Mouse (Mus musculus): ENCODE results near the gene Zfyve28.

The Zfyve28 gene

DNA sequence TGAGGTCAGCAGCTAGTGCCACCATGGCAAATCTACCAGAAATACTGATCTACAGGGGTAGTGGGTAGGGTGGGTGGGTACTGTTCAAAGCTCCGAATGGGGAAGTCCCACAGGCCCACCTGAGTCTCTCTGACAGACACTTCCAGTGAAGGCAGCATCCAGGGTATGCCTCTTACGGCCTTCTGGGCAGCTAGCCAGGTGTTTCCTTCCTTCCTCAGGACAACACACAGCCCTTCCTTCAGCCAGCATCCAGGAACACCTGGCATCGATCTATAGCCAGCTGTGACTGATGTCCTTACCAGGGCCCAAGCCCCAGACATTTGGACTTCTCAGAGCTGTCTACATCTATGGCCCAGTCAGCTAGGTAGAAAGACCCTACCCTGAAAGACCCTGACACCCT is 105.8 kb downstream of the Zfyve28 start:
- ATAC-seq (ENCODE audit: low TSS enrichment): no peak

GRCm38 (mm10) chr5:34177821-34178220 is 110.4 kb downstream of the Zfyve28 start:
- no peak for ATAC-seq (ENCODE audit: low TSS enrichment)

- no peak for ATAC-seq (ENCODE audit: low TSS enrichment)
Measured at GRCm38 (mm10) chr5:34177091-34177490, 111.2 kb downstream of the Zfyve28 start.

GRCm38 (mm10) chr5:34176691-34177090 is 111.6 kb downstream of the Zfyve28 start:
- ATAC-seq (ENCODE audit: low TSS enrichment): no peak

DNA sequence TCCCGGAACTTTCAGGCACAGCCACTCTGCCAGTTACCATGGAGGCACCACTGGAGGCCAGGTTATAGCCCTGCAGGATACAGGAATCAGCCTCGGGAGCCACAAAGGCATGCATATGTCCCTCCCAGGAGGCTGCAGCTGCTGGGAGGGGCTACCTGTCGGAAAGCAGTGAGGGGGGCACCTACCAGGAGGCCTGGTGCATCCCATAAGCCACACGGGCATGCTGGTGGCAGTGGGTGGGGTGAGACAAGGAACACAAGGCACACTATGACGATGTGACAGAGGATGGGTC is 112.9 kb downstream of the Zfyve28 start:
- no peak for ATAC-seq (ENCODE audit: low TSS enrichment)

DNA sequence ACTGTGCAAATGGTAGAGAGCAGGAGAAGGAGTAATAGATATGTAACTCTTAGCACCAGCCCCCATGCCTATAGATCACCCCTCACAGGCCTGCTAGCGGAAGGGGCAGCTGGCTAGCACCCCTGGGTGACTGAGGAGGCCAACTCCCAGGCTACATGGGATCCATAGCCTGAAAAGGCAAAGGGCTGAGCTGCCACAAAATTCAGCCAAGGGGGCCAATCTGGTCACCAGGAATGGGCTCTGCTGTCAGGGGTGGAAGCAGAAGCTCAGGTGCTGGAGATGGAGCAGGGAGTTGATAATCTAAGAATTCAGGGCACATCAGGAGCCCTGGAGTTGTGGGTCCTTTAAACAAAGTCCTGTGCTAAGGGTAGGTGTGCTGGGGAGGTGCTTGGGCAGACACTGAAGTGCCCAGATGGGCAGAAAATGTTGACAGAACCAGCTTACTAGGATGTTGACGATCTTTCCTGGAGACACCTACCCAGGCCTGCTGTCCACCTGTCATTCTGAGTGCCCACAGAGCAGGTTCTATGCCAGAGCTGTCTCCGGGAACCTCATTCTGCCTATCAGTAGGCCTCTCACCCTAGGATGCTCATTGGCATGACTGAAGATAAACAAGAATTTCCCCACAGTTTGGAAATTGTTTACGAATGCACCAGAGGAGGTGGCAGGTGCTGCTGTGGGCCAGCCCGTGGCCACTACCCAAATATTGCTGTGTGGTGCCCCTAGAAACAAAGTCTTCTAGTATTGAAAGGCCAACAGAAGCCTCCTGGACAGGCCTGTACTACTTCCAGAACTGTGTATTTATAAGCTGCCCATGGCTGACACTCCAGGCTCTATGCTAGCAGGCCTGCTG is 113.5 kb downstream of the Zfyve28 start:
- no peak for ATAC-seq (ENCODE audit: low TSS enrichment)

- ATAC-seq (ENCODE audit: low TSS enrichment): no peak
Measured at GRCm38 (mm10) chr5:34174021-34174420, 114.2 kb downstream of the Zfyve28 start.

DNA sequence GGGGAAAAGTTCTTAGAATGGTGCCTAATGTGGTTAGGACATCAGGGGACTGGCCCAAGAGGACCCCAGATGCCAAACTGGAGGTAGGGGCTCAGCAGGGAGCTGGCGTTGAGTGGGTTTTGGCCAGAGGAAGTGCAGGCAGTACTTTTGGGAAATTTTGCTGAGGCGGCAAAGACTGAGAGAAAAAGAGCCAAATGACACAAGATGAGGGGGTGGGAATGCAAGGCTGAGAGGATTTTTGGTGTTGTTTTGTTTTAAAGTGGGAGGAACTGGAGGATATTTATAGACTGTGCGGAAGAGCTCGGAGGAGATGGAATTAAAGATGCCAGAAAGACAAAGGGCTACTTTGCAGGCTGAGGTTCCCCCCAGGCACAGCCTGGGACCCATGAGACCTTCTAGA is 117.5 kb downstream of the Zfyve28 start:
- ATAC-seq (ENCODE audit: low TSS enrichment): no peak

DNA sequence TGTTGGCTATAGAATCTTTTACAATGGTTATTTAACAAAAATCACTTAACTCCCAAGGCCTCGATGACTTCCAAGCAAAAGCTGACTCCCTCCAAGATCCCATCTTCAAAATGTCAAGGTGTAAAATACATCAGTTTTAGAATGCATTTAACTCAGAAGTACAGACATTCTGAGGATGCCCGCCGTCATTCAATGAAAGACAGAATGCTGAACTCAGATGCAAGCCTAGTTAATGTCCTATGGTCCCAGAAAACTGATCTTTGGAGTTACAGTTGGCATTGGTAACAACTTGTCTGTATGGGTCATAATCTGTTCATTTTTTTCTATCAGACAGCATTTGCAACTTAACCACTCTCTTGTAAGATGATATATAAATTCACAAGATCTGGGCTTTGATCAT is 118.3 kb downstream of the Zfyve28 start:
- ATAC-seq (ENCODE audit: low TSS enrichment): no peak

- ATAC-seq (ENCODE audit: low TSS enrichment): peak; percentile 98
Measured at GRCm38 (mm10) chr5:34168950-34169891, 119.0 kb downstream of the Zfyve28 start, which contains the start of the genes Poln and Haus3. Poln (minus strand) TSS chr5:34169448. Haus3 (minus strand) TSS chr5:34169527.

DNA sequence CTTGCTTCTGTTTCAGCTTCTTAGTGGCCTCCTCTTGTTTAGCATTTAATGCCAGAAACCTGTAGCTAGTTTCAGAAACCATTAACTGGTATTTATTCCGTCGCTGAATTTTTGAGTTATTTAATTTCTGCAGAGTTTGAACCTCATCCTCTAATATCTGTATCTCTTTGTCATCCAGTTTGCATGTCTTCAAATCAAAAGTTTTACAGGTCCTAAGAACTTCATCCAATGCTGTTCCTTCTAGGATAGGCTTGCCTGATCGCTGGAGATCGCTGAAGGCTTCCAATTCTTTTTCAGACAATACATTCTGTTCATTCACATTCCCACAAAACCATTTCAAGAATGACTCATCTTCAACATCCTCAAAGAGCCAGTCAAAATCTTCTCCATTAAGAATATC is 120.4 kb downstream of the Zfyve28 start:
- ATAC-seq (ENCODE audit: low TSS enrichment): no peak

- ATAC-seq (ENCODE audit: low TSS enrichment): no peak
Measured at GRCm38 (mm10) chr5:34165793-34166192, 122.5 kb downstream of the Zfyve28 start.

GRCm38 (mm10) chr5:34148476-34148875 is 139.8 kb downstream of the Zfyve28 start:
- no peak for ATAC-seq (ENCODE audit: low TSS enrichment)

DNA sequence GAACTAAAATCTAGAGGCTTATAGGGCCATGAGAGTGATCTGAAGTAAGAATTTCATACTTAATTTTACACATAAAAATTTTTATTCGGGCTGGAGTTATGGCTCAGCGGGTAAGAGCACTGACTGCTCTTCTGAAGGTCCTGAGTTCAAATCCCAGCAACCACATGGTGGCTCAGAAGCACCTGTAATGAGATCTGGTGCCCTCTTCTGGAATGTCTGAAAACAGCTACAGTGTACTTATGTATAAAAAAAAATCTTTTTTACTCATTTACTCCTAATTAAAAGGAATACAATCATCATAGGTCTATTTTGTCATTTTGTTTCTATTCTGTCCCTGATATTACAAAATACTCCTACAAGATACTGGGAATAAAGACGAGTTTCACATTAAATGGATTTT is 140.7 kb downstream of the Zfyve28 start:
- no peak for ATAC-seq (ENCODE audit: low TSS enrichment)

All from frontal cortex, adult (tissue).